Mouse (Mus musculus) ES-Bruce4 (cell line): ENCODE measurements around the gene Tnxb.

Source experiments
- CTCF ChIP-seq: IDR thresholded peaks from one replicate; pipeline ENCODE4 v1.8.1; 2011; ENCODE audit warnings: low read depth, low read length
- EP300 ChIP-seq: IDR thresholded peaks from 2 replicates; pipeline ENCODE4 v1.6.1; 2011; ENCODE audit warnings: low read depth, low read length; ENCODE audit not compliant: insufficient read depth
- POLR2A ChIP-seq: IDR thresholded peaks from one replicate; pipeline ENCODE4 v1.8.1; 2011; ENCODE audit warnings: low read length; ENCODE audit not compliant: insufficient read depth

- TF ChIP-seq EP300: no peak
- TF ChIP-seq CTCF: no peak
- TF ChIP-seq POLR2A: no peak
These were observed 11.7 kb upstream of the Tnxb start for GRCm38 (mm10) chr17:34658591-34658990.
